20 mouse cellular contexts compared by ENCODE assay signal in the genomic region with DNA sequence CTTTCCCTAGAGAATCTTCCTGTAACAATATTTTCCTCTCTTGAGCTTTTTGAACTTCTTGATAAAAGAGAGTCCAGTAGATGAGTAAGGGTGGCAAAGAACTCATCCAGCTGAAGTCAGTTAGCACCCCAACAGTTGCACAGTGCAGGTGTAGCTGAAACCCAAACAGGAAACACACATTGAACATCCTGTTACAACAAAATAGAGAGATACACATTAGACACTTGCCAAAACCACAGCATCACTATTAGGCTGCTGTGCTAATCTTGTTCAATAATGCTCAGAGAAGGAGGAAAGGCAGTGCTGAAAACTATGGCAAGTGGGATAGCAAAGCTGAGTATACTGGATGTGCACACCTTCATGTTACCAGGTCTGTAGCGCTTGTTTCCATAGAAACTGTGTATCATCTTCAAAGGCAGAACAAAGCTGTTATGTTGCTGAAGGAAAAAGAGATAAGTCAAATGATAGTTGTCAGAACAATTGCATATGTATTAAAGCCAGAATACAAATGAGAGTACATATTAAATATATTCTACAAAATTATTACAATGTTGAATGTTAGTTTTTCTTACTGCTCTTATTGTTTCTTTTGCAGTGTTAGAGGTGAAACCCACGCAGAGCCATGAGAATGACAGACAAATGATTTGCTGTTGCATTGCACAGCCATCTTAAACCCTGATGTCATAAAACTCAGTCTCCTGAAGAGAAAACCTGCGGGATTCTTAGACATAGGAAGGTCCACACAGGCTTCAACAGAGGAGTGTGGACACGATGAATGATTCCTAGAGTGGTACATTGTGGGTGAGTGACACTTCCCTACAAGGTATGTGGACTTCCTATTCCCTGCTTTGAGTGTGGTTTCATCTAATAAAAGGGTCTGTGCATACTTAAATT. TPM values are rescaled to one million over a fixed set of nuclear protein-coding genes. Genes with fewer than 3 reads are reported as not detected.
DNase-seq lines count a peak whose midpoint lies in the region; ATAC-seq and TF ChIP-seq lines count a peak whose summit lies in the region.
"Had no signal": no experiment of that assay in that cellular context is flagged by ENCODE, and none has a peak within 500 bp of the region (broad histone marks: within the 10 kb centered on the region; RNA-seq: fewer than 3 reads in every experiment).

No protein-coding gene starts in this region.

- H3K9ac ChIP-seq in liver, postnatal 0 days (replicated peaks): no peak overlapping the region
- no peak overlapping the region for H3K9ac ChIP-seq in liver, embryonic 12.5 days
- no peak overlapping the region for H3K9ac ChIP-seq in midbrain, embryonic 15.5 days
- H3K9ac ChIP-seq: embryonic facial prominence, embryonic 15.5 days; hindbrain, embryonic 15.5 days; limb, embryonic 15.5 days had no signal

- H3K4me1 ChIP-seq in liver, postnatal 0 days (ENCODE audit: insufficient read depth): no peaks in the 10 kb centered on the region
- H3K4me1 ChIP-seq in liver, embryonic 12.5 days: peaks cover 11% of the 10 kb centered on the region
- no peaks in the 10 kb centered on the region for H3K4me1 ChIP-seq in midbrain, embryonic 15.5 days
- H3K4me1 ChIP-seq: embryonic facial prominence, embryonic 15.5 days; hindbrain, embryonic 15.5 days; limb, embryonic 15.5 days had no signal

- TF ChIP-seq EP300 in liver, postnatal 0 days (IDR thresholded peaks at IDR 0.05; ENCODE audit: low read depth): no peak

- ATAC-seq in liver, postnatal 0 days: peak; percentile 35; the same call in 1 of the 2 replicates
- no peak for ATAC-seq in liver, embryonic 12.5 days
- peak; percentile 79 for ATAC-seq in CD4-positive, CD25-positive, alpha-beta regulatory T cell, adult 4 months
- peak; percentile 83 for ATAC-seq in midbrain, embryonic 15.5 days (replicated peaks)
- ATAC-seq: intestine, postnatal 0 days; Patski had no signal

- no peaks in the 10 kb centered on the region for H3K36me3 ChIP-seq in liver, postnatal 0 days (replicated peaks; ENCODE audit: insufficient read depth, low read length)
- no peaks in the 10 kb centered on the region for H3K36me3 ChIP-seq in liver, embryonic 12.5 days
- H3K36me3 ChIP-seq in midbrain, embryonic 15.5 days (replicated peaks): no peaks in the 10 kb centered on the region
- H3K36me3 ChIP-seq: embryonic facial prominence, embryonic 15.5 days; hindbrain, embryonic 15.5 days; limb, embryonic 15.5 days had no signal

- DNase-seq in liver, postnatal 0 days: no peak
- DNase-seq in thymus, postnatal 14 days: peak; percentile 47
- no peak for DNase-seq in embryo, embryonic 10.5 days (ENCODE audit: low spot score)
- DNase-seq in lung, postnatal 36 days: no peak
- DNase-seq in layer of hippocampus, adult 18-20 months (ENCODE audit: low spot score in 2 of 2): no peak
- DNase-seq: adrenal gland, postnatal 25 days; cerebellum, adult 11-12 months; cerebellum, postnatal 14 days; heart, postnatal 4 days; layer of hippocampus, postnatal 36 days; lung, adult 18-20 months had no signal

- WGBS in liver, postnatal 0 days (ENCODE audit: insufficient replicate concordance): 84% methylated on average over 4 of the region's 4 CpGs
- WGBS in liver, embryonic 12.5 days (ENCODE audit: insufficient replicate concordance): 74% methylated on average over 4 of the region's 4 CpGs
- 71% methylated on average over 4 of the region's 4 CpGs for WGBS in midbrain, embryonic 15.5 days

- no peak for TF ChIP-seq CTCF in liver, postnatal 0 days (IDR thresholded peaks at IDR 0.05; ENCODE audit: low read depth)

- H3K4me2 ChIP-seq in liver, postnatal 0 days (ENCODE audit: low read depth, low read length): no peak overlapping the region
- H3K4me2 ChIP-seq in liver, embryonic 12.5 days: no peak overlapping the region
- H3K4me2 ChIP-seq in midbrain, embryonic 15.5 days: no peak overlapping the region
- H3K4me2 ChIP-seq: embryonic facial prominence, embryonic 15.5 days; hindbrain, embryonic 15.5 days; limb, embryonic 15.5 days had no signal

- no peak overlapping the region for H3K4me3 ChIP-seq in liver, postnatal 0 days (ENCODE audit: low read depth, low read length)
- no peak overlapping the region for H3K4me3 ChIP-seq in liver, embryonic 12.5 days
- H3K4me3 ChIP-seq in midbrain, embryonic 15.5 days: no peak overlapping the region
- H3K4me3 ChIP-seq: embryonic facial prominence, embryonic 15.5 days; hindbrain, embryonic 15.5 days; limb, embryonic 15.5 days had no signal

- no peak overlapping the region for H3K27ac ChIP-seq in liver, postnatal 0 days (ENCODE audit: low read depth)
- H3K27ac ChIP-seq in liver, embryonic 12.5 days: no peak overlapping the region
- H3K27ac ChIP-seq in midbrain, embryonic 15.5 days: no peak overlapping the region
- H3K27ac ChIP-seq: embryonic facial prominence, embryonic 15.5 days; hindbrain, embryonic 15.5 days; limb, embryonic 15.5 days; macrophage had no signal

- H3K9me3 ChIP-seq in liver, postnatal 0 days (ENCODE audit: low read length): no peaks in the 10 kb centered on the region
- H3K9me3 ChIP-seq in liver, embryonic 12.5 days (replicated peaks): no peaks in the 10 kb centered on the region
- H3K9me3 ChIP-seq in midbrain, embryonic 15.5 days: no peaks in the 10 kb centered on the region
- H3K9me3 ChIP-seq: embryonic facial prominence, embryonic 15.5 days; hindbrain, embryonic 15.5 days; limb, embryonic 15.5 days had no signal

- no peaks in the 10 kb centered on the region for H3K27me3 ChIP-seq in liver, postnatal 0 days (ENCODE audit: insufficient read depth, low read length)
- no peaks in the 10 kb centered on the region for H3K27me3 ChIP-seq in liver, embryonic 12.5 days (replicated peaks)
- H3K27me3 ChIP-seq in midbrain, embryonic 15.5 days (replicated peaks): no peaks in the 10 kb centered on the region
- H3K27me3 ChIP-seq: embryonic facial prominence, embryonic 15.5 days; hindbrain, embryonic 15.5 days; limb, embryonic 15.5 days; Patski had no signal

RNA-seq across cellular contexts. Expression of a gene that starts 23.9 kb away (rescaled TPM):
- polyA plus RNA-seq in liver, postnatal 0 days (2015; fragmentation: Nextera tagmentation; extraction: Ambion mirVana): 8.3 and 10.2 TPM in 2 replicates
- polyA plus RNA-seq in liver, embryonic 12.5 days (2016; fragmentation: Nextera tagmentation; extraction: Ambion mirVana): 36.9 and 39.3 TPM in 2 replicates
- polyA plus RNA-seq in CD4-positive, CD25-positive, alpha-beta regulatory T cell, adult 4 months (2017; shearing (Covaris generic)): 100 to 1,000 TPM; 162 to 224 TPM
- 2.6 and 2.8 TPM in 2 replicates for polyA plus RNA-seq in midbrain, embryonic 15.5 days (2015; fragmentation: Nextera tagmentation; extraction: Ambion mirVana)
- total RNA-seq in layer of hippocampus, adult 18-20 months (2021): 10 to 100 TPM; 25.2 to 26.9 TPM
